35 mouse cellular contexts compared by ENCODE assay signal in the genomic region with DNA sequence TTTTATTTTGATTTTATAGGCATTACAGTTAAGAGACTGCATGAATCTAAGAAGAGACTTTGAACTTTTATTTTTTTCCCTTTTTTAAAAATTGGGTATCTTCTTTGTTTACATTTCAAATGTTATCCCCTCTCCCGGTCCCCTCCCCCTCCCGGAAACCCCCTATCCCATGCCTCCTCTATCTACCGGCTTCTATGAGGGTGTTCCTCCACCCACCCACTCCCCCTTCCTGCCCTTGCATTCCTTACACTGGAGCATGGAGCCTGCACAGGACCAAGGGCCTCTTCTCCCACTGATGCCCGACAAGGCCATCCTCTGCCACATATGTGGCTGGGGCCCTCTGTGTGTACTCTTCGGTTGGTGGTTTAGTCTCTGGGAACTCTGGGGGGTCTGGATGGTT. TPM values are rescaled to one million over a fixed set of nuclear protein-coding genes. Genes with fewer than 3 reads are reported as not detected.
"Had no signal": no experiment of that assay in that cellular context is flagged by ENCODE, and none has a peak within 500 bp of the region (broad histone marks: within the 10 kb centered on the region; RNA-seq: fewer than 3 reads in every experiment).

No protein-coding gene starts in this region.

- H3K4me1 ChIP-seq: heart, embryonic 12.5 days; hindbrain, embryonic 10.5 days; hindbrain, embryonic 12.5 days; intestine, embryonic 15.5 days; limb, embryonic 13.5 days; limb, embryonic 15.5 days; liver, embryonic 12.5 days had no signal

- H3K36me3 ChIP-seq: heart, embryonic 12.5 days; hindbrain, embryonic 10.5 days; hindbrain, embryonic 12.5 days; intestine, embryonic 15.5 days; limb, embryonic 13.5 days; limb, embryonic 15.5 days; liver, embryonic 12.5 days had no signal

- H3K4me2 ChIP-seq: heart, embryonic 12.5 days; hindbrain, embryonic 12.5 days; hindbrain, embryonic 14.5 days; intestine, embryonic 15.5 days; limb, embryonic 13.5 days; limb, embryonic 15.5 days; liver, embryonic 12.5 days had no signal

- H3K4me3 ChIP-seq: gastrocnemius, adult 2 months; heart, adult 2 months; heart, embryonic 12.5 days; hindbrain, embryonic 10.5 days; hindbrain, embryonic 12.5 days; intestine, embryonic 15.5 days; layer of hippocampus, adult 2 months; left cerebral cortex, adult 2 months; limb, embryonic 13.5 days; limb, embryonic 15.5 days; liver, embryonic 12.5 days had no signal

- H3K27me3 ChIP-seq: heart, embryonic 12.5 days; hindbrain, embryonic 12.5 days; intestine, embryonic 15.5 days; limb, embryonic 13.5 days; limb, embryonic 15.5 days; liver, embryonic 12.5 days had no signal

- DNase-seq: gastrocnemius, adult 2 months; gastrocnemius, postnatal 10 days; gastrocnemius, postnatal 25 days; heart, adult 2 months; heart, postnatal 10 days; heart, postnatal 4 days; kidney, adult 18-20 months; kidney, adult 8-10 months; kidney, postnatal 10 days; kidney, postnatal 25 days; kidney, postnatal 4 days; left cerebral cortex, postnatal 4 days had no signal

- H3K27ac ChIP-seq: gastrocnemius, adult 2 months; heart, adult 2 months; hindbrain, embryonic 10.5 days; hindbrain, embryonic 12.5 days; hindbrain, embryonic 14.5 days; intestine, embryonic 15.5 days; layer of hippocampus, adult 2 months; left cerebral cortex, adult 2 months; limb, embryonic 13.5 days; limb, embryonic 15.5 days; liver, embryonic 12.5 days; liver, embryonic 14.5 days had no signal

- H3K9ac ChIP-seq: heart, embryonic 12.5 days; hindbrain, embryonic 12.5 days; hindbrain, embryonic 14.5 days; intestine, embryonic 15.5 days; limb, embryonic 13.5 days; limb, embryonic 15.5 days; liver, embryonic 12.5 days; liver, embryonic 14.5 days had no signal

- H3K9me3 ChIP-seq: heart, embryonic 12.5 days; hindbrain, embryonic 10.5 days; hindbrain, embryonic 12.5 days; intestine, embryonic 15.5 days; limb, embryonic 13.5 days; limb, embryonic 15.5 days; liver, embryonic 12.5 days had no signal

- ATAC-seq: hindbrain, embryonic 16.5 days; inflammation-experienced regulatory T-cells, adult 6 months; intestine, embryonic 15.5 days; intestine, postnatal 0 days; liver, embryonic 12.5 days had no signal

RNA-seq across cellular contexts. Expression of gene Cct8l1, which starts 40.5 kb away (rescaled TPM):
- total RNA-seq: gastrocnemius, postnatal 10 days; gastrocnemius, postnatal 4 days; granulocyte monocyte progenitor cell, adult 5-6 weeks; heart, postnatal 10 days; heart, postnatal 4 days; left cerebral cortex, postnatal 14 days; left cerebral cortex, postnatal 4 days; liver, adult 2 months had no signal
- polyA plus RNA-seq: heart, embryonic 14.5 days; hindbrain, embryonic 10.5 days; hindbrain, embryonic 14.5 days; intestine, embryonic 15.5 days; kidney, embryonic 14.5 days; kidney, embryonic 16.5 days; limb, embryonic 11.5 days; limb, embryonic 15.5 days; liver, adult 2 months; liver, embryonic 14.5 days; liver, embryonic 16.5 days had no signal
